Mouse (Mus musculus) thymus, adult 2 months (tissue): Measurements from ENCODE around the gene Vmn1r205. TPM values are rescaled to one million over a fixed set of nuclear protein-coding genes. Genes with fewer than 3 reads are reported as not detected.
"Not testable (repeated sequence)": the region's sequence is repeated elsewhere in the genome, so short reads cannot be mapped to it uniquely, and the experiment has no call there.

ENCODE experiments used
- DNase-seq: peaks from one replicate; pipeline ENCODE4 v3.0.0; 2021
- H3K27ac ChIP-seq: fragments of 200-500 bp; 2 replicates; pipeline ENCODE4 v1.5.1; 2012; ENCODE audit warnings: low read length, control low read depth; ENCODE audit not compliant: control insufficient read depth, insufficient read depth
- H3K27me3 ChIP-seq: fragments of 200-500 bp; 2 replicates; pipeline ENCODE4 v1.6.1; 2012; ENCODE audit warnings: mild to moderate bottlenecking, low read length, moderate library complexity, mixed read lengths; ENCODE audit not compliant: control insufficient read depth, insufficient read depth
- H3K36me3 ChIP-seq: fragments of 200-500 bp; 2 replicates; pipeline ENCODE4 v1.6.1; 2012; ENCODE audit warnings: mild to moderate bottlenecking, low read length, moderate library complexity; ENCODE audit not compliant: control insufficient read depth, insufficient read depth
- H3K4me1 ChIP-seq: fragments of 200-500 bp; replicated peaks from 2 replicates; pipeline ENCODE4 v1.6.1; 2012; ENCODE audit warnings: low read length; ENCODE audit not compliant: control insufficient read depth, insufficient read depth
- H3K4me3 ChIP-seq: fragments of 200-500 bp; 2 replicates; pipeline ENCODE4 v1.5.1; 2012; ENCODE audit warnings: mild to moderate bottlenecking, low read length, control low read depth, moderate library complexity; ENCODE audit not compliant: control insufficient read depth, insufficient read depth
- CTCF ChIP-seq: fragments of 200-500 bp; IDR thresholded peaks from 2 replicates; pipeline ENCODE4 v1.5.1; 2012; ENCODE audit warnings: mild to moderate bottlenecking, control low read depth, low read length, moderate library complexity, borderline replicate concordance; ENCODE audit not compliant: control insufficient read depth, poor library complexity, insufficient read depth; ENCODE audit errors: extremely low read depth
- POLR2A ChIP-seq: fragments of 200-500 bp; IDR thresholded peaks from 2 replicates; pipeline ENCODE4 v1.6.1; 2012; ENCODE audit warnings: mild to moderate bottlenecking, low read length, control low read depth, moderate library complexity; ENCODE audit not compliant: control insufficient read depth, poor library complexity, insufficient read depth; ENCODE audit errors: extremely low read depth
- WGBS: fragments of 180-500 bp; shearing (Covaris S2); methylation state at CpG from one replicate; pipeline ENCODE4 v1.1.7; 2018; 5-methylcytosine and 5-hydroxymethylcytosine counted together
- polyA plus RNA-seq: library from polyadenylated mRNA; depleted of rRNA; stranded (reverse); fragments of >200 nt; gene quantifications from 2 replicates; pipeline ENCODE4 v1.2.3, GENCODE M21; 2012; rRNA removed

Gene Vmn1r205
- polyA plus RNA-seq = not detected in 2 replicates

DNA sequence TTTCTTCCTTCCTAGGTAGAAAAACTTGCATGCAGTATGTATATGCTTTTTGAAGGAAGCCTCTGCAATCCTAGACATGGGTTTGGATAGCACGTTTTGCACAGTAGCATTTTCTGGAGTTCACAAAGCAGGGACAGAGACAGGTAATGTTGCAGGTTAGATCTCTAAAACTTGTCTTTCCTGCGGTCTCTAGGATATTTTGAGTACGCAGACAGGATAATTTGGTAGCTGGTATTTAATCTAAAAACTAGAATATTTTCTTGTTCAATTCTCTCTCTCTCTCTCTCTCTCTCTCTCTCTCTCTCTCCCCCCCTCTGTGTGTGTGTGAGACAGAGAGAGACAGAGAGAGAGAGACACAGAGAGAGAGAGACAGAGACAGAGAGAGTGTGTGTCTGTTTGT, at the start of gene Vmn1r205:
TSS of gene Vmn1r205 (minus strand) at position 101 of the 400 bp plus-strand sequence.
- no peak for DNase-seq
- Histone ChIP-seq H3K27me3 (no peaks in the 10 kb centered on the region), H3K4me3 (no peak within 1 kb of the TSS), H3K4me1 (no peaks in the 10 kb centered on the region), H3K27ac (no peak within 1 kb of the TSS), H3K36me3 (no peaks in the 10 kb centered on the region)
- WGBS = 92% methylated on average over 3 of the region's 3 CpGs
- no peak for TF ChIP-seq POLR2A
- TF ChIP-seq CTCF = no peak

DNA sequence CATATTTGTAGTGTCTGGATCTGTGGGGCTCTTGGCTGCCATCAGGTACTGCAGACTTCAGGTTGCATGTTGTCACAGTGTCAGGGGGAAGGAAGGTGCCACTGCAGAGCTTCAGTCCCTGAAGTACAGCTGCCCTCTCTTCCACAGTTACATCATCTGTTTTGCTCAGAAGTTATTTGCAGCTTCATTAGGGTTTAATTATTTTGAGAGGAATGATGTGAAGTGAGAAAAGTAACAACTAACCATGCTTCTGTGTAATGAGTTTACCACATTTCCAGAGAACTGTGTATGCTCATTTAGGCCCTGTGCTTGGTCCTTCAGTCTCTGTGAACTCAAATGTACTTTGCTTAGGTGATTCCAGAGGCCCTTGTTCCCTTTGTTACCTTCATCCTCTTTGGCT, 31.4 kb upstream of the Vmn1r205 start, which contains the start of gene Vmn1r206:
TSS of gene Vmn1r206 (minus strand) at position 101 of the 400 bp plus-strand sequence.
- H3K27me3 ChIP-seq, H3K27ac ChIP-seq, DNase-seq, H3K4me1 ChIP-seq, H3K4me3 ChIP-seq, H3K36me3 ChIP-seq: not testable (repeated sequence)

DNA sequence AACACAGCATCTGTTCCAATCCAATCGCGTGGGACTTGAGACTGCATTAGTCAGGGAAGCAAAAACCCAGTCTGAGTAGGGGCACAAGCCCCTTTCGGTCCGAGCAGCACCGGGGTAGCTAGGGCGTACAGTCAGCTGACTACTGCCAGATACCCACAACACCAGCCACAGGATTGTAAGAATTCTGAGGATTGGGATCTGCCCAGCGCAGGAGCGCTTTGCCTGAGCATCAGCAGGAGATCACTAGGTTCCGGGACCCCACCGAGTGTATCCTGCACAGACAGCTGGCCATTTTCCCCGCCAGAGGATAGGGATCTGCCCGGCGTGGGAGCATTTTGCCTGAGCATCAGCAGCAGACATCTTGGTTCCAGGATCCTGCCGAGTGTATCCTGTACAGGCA, 9.5 kb downstream of the Vmn1r205 start:
- not testable (repeated sequence) for H3K36me3 ChIP-seq, H3K27ac ChIP-seq, H3K27me3 ChIP-seq, DNase-seq, H3K4me3 ChIP-seq, H3K4me1 ChIP-seq
- 83% methylated on average over 14 of the region's 14 CpGs for WGBS

DNA sequence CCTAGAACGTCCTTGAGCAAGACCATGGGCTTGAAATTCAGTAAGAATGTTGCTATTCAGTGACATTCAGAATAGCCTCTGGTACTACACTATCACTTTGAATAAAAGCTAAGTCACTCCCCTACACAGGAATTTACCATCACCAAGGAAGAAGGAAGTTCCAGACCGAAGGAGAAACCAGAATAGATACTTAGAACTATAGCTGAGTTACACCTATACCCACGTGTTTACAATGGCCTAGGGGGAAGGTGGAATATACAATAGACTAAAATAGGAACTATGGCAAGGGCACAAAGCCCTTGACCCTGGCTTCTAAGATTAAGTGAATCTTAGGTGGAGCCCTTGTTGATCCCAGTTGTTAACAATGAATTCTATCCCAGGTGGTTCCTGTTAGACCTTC, 17.9 kb downstream of the Vmn1r205 start:
- not testable (repeated sequence) for H3K4me1 ChIP-seq, H3K27ac ChIP-seq, DNase-seq, H3K27me3 ChIP-seq, H3K36me3 ChIP-seq, H3K4me3 ChIP-seq
- WGBS = 80% methylated on average over 3 of the region's 3 CpGs

DNA sequence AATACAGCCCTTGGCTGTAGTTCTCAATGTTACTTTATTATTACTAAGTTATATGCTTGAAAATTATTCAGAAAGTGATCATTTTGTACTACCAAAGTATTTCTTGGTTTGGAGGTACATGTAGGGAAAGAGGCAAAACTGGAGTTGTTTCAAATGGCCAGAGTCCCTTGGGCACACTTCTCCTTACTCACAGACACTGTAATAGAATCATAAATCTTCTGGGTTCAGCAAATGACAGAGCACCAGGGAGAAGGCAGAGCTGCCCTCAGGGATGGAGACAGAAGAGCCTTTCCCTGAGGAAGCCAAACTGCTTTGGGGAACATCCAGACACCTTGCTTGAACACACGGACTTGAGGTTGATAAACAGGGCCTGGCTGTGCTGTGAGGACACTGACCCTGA, 39.9 kb downstream of the Vmn1r205 start, which contains the start of gene Vmn1r204:
TSS of gene Vmn1r204 (plus strand) at position 301 of the 400 bp plus-strand sequence.
- H3K4me1 ChIP-seq, H3K4me3 ChIP-seq, DNase-seq, H3K27ac ChIP-seq, H3K27me3 ChIP-seq, H3K36me3 ChIP-seq: not testable (repeated sequence)
- WGBS = 75% methylated on average over 1 of the region's 1 CpGs

Other genes starting within 250 kb of the Vmn1r205 start
- gene Vmn1r198, start 242.6 kb downstream of the Vmn1r205 start, polyA plus RNA-seq = not detected in 2 replicates
- gene Vmn1r199, start 213.2 kb downstream of the Vmn1r205 start, polyA plus RNA-seq = not detected in 2 replicates
- gene Vmn1r200, start 202.6 kb downstream of the Vmn1r205 start, polyA plus RNA-seq = not detected in 2 replicates
- gene Vmn1r201, start 121.1 kb downstream of the Vmn1r205 start, polyA plus RNA-seq = not detected in 2 replicates
- gene Vmn1r202, start 87.6 kb downstream of the Vmn1r205 start, polyA plus RNA-seq = 0.04 TPM in 1 of 2 replicates, not detected in the other
- gene Vmn1r203, start 74.9 kb downstream of the Vmn1r205 start, polyA plus RNA-seq = not detected in 2 replicates
- gene Vmn1r204, start 39.8 kb downstream of the Vmn1r205 start, polyA plus RNA-seq = not detected in 2 replicates
- not detected in 2 replicates for gene Vmn1r206, start 31.3 kb upstream of the Vmn1r205 start, polyA plus RNA-seq
- gene Vmn1r207-ps, start 136.6 kb upstream of the Vmn1r205 start, polyA plus RNA-seq = not detected in 2 replicates
- gene Vmn1r208, start 184.4 kb upstream of the Vmn1r205 start, polyA plus RNA-seq = not detected in 2 replicates
- not detected in 2 replicates for gene Vmn1r209, start 216.7 kb upstream of the Vmn1r205 start, polyA plus RNA-seq
- not detected in 2 replicates for gene Vmn1r210, start 238.3 kb upstream of the Vmn1r205 start, polyA plus RNA-seq